In the genomic region with DNA sequence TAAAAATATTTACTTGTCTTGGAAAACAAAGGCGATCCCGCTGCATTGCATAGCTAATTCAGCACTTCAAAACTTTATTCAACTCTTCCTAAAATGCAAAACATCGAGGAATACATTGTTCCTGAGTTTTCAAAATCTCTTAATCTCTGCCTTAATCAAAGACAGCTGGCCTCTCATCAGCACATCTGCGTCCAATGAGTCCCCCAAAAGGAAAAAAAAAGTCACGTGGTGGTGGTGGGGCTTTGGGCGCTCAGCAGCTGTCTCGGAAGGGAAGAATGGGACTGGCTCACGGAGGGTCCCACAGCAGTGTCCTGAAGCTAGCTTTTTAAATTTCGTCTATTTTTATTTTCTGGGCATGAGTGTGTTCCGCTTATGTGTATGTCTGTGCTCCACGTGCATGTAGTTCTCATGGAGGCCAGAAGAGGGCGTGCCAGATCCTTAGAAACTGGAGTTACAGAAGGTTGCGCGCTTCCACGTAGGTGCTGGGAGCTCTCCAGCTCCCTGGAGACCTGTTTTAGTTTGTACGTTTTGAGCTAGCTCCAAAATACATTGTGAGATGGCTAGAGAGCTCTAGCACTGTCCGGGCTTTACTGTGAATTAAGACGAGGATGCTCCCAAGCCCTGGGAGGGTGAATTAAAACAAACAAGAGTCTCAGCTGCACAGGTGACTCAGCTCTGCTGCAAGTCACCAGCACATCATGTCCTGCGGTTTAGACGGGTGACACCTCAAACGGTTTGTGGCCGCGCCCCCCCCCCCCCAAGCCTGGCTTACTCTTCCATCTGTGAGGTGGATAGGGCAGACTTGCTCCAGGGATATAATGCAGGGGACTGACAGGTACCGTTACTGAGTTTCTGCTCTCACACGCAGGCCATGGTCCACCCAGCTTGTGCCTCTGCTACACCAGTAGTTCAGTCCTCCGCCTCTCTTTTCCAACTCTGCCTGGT, we compare ENCODE assay signal across 14 mouse cellular contexts. TPM values are rescaled to one million over a fixed set of nuclear protein-coding genes. Genes with fewer than 3 reads are reported as not detected.
DNase-seq lines count a peak whose midpoint lies in the region; TF ChIP-seq lines count a peak whose summit lies in the region.
"Had no signal": no experiment of that assay in that cellular context is flagged by ENCODE, and none has a peak within 500 bp of the region (broad histone marks: within the 10 kb centered on the region; RNA-seq: fewer than 3 reads in every experiment).

No protein-coding gene starts in this region.

- DNase-seq in left cerebral cortex, adult 2 months (ENCODE audit: extremely low spot score in 1 of 2, low spot score in 2 of 2), result no peak
- no peak for DNase-seq in left cerebral cortex, adult 9 months (ENCODE audit: low spot score in 2 of 2)
- peak; percentile 17 for DNase-seq in T-cell, adult 2 months (ENCODE audit: low spot score)
- peak; percentile 62 for DNase-seq in forelimb bud, embryonic 11.5 days (ENCODE audit: low read depth, low spot score)
- peak; percentile 58 for DNase-seq in thymus, postnatal 14 days
- no peak for DNase-seq in urinary bladder, postnatal 14 days (ENCODE audit: low spot score)
- DNase-seq in right cerebral cortex, postnatal 36 days (ENCODE audit: low spot score in 2 of 2), result no peak
- no peak for DNase-seq in kidney, adult 9 months
- DNase-seq: cerebellum, postnatal 14 days; kidney, adult 11 months; midbrain, embryonic 14.5 days; right cerebral cortex, postnatal 14 days had no signal

- no peak overlapping the region for H3K27ac ChIP-seq in left cerebral cortex, adult 2 months
- H3K27ac ChIP-seq: heart, embryonic 10.5 days had no signal

- TF ChIP-seq CTCF in left cerebral cortex, adult 2 months (IDR thresholded peaks at IDR 0.05), result peak; percentile 1; the same call in 1 of the 2 replicates

- no peak overlapping the region for H3K4me3 ChIP-seq in left cerebral cortex, adult 2 months
- H3K4me3 ChIP-seq: heart, embryonic 10.5 days had no signal

- intact Hi-C loops in left cerebral cortex, adult 2 months (cut with DNase I), result no loop called here

RNA-seq across cellular contexts. Expression of gene Fzd10, which starts 36.7 kb away (rescaled TPM):
- total RNA-seq in left cerebral cortex, adult 2 months (2021), result 1 to 10 TPM; 1.9 to 3.0 TPM
- total RNA-seq: neutrophil, adult 5-6 weeks had no signal

Comparison
In these comparisons a context has a peak if more than half of its experiments do, and no peak if none do; other contexts are left out.
1. DNase-seq: peak in T-cell, adult 2 months (single experiment), forelimb bud, embryonic 11.5 days (single experiment) and thymus, postnatal 14 days (single experiment); none in left cerebral cortex, adult 2 months (0 of 2), left cerebral cortex, adult 9 months (0 of 2), urinary bladder, postnatal 14 days (single experiment), right cerebral cortex, postnatal 36 days (0 of 2) and kidney, adult 9 months (single experiment).